Mouse (Mus musculus): ENCODE results near the gene Igf1r.

Igf1r gene

GRCm38 (mm10) chr7:68080122-68080845, 127.7 kb downstream of the Igf1r start:
- DNase-seq (ENCODE audit: low spot score in 2 of 2): no peak

GRCm38 (mm10) chr7:68085338-68085737, 132.7 kb downstream of the Igf1r start:
- peak in 1 of 2 experiments; percentile 48 for DNase-seq (ENCODE audit: low spot score in 2 of 2)

- DNase-seq (ENCODE audit: low spot score in 2 of 2): no peak
Measured at GRCm38 (mm10) chr7:68085870-68086341, 133.3 kb downstream of the Igf1r start.

DNA sequence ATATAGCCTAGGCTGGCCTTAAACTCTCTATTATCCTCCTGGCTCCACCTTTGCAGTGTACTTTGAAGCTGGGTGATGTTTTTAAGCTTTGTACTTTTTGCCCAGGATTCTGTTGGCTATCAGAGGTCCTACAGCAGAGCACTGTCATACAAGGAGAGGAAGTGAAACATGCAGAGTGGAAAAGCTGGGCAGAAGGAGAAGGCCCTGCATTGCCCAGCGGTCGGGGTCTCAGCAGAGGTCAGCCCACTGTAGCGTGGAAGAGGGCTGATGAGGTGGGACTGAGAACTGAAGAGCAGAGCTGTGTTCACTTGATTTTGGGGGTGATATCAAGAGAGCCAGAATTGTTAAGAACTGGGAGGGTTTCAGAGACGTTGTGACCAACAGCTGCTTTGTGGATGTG, 134.9 kb downstream of the Igf1r start:
- DNase-seq (ENCODE audit: low spot score in 2 of 2): no peak

DNA sequence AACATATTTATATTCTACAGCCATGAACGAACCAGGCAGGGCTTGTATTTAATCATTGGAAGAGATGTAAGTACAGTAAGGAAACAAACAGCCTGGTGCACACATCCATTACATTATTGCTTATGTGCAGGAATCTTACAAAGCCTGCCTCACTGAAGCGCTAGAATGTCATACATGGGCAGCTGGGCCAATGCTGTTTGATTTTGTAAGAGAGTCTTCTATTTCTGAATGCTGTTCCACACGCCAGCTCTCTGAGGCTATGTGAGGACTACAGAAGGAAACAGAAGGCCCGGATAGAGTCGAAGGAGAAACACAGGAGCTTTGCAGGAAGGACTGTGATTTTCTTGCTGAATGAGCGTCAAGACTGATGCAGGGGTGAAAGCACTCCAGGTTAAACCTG, 136.2 kb downstream of the Igf1r start:
- DNase-seq (ENCODE audit: low spot score in 2 of 2): peak in 1 of 2 experiments; percentile 75

DNA sequence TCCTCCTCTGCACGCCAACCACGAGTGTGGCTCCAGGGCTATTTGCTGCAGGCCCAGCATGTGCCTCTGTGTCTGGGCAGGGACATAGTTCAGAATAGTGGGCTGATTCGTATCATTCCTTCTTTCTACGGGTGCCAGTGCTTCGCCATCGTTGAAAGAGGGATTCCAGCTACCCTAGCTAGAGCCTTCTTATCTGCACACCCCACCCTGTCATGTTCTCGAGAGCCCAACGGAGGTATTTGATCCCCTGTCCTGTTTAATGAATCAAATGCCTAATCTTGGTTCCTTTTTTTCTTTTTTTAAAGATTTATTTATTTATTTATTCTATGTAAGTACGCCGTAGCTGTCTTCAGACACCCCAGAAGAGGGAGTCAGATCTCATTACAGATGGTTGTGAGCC, 137.1 kb downstream of the Igf1r start:
- DNase-seq (ENCODE audit: low spot score in 2 of 2): no peak

- DNase-seq (ENCODE audit: low spot score in 2 of 2): peak in 1 of 2 experiments; percentile 45
Measured at GRCm38 (mm10) chr7:68090576-68090975, 137.9 kb downstream of the Igf1r start.

GRCm38 (mm10) chr7:68092304-68092978, 139.8 kb downstream of the Igf1r start:
- no peak for DNase-seq (ENCODE audit: low spot score in 2 of 2)

DNA sequence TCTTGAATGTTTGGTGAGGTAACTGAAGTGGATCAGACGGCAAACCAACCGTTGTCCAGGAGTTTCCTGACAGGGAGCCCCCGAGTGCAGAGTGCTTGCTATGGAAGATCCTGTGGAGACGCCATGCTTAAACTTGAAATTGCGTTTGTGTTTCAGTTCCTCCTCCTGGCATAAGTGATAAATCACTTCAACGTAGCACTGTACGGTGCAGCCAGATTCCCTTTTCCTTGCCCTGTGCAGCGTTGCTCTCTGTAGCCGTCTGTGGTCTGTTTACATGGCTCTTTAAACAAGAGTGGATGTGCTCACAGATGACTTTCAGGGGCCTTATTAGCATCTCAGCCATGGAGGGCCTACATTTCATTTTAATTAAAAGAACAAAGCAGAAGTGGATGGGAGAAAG, 141.2 kb downstream of the Igf1r start:
- DNase-seq (ENCODE audit: low spot score in 2 of 2): no peak

DNA sequence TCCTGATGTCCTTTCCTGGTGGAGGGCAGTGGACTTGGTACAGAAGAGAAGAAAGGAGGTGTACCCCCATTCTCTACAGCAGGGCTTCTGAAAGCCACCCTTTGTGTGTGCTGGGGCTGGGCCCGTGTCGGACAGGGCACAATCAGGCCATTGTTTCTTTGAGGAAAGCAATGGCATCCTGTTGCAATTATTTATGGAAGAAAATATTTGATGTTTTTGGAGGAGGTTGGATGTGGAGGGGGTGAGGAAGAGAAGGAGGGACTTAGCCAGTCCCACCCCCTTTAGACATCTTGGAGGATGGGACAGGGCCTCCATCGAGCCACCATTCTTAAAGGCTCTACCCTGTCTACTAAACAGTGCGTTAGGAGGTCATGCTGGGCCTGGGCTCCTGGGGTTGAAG, 142.9 kb downstream of the Igf1r start:
- DNase-seq (ENCODE audit: low spot score in 2 of 2): no peak

DNA sequence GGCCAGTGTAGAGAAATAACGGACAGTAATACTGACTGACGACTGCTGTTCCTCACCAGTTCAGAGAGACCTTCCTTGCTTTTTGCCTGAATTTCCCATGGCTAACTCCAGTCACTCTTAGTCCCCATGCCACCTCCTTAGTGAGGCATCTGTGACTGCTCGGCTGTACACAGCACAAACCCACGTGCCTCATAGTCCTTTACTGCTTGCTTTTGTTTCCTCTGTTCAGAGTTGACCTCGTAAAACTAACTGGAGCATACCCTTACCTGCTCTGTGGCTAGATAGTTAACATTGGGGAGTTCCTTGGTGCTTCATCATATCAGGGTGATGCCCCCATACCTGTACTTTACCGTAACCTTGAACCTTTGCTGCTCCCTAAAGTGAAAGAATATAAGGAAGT, 143.8 kb downstream of the Igf1r start:
- no peak for DNase-seq (ENCODE audit: low spot score in 2 of 2)

DNA sequence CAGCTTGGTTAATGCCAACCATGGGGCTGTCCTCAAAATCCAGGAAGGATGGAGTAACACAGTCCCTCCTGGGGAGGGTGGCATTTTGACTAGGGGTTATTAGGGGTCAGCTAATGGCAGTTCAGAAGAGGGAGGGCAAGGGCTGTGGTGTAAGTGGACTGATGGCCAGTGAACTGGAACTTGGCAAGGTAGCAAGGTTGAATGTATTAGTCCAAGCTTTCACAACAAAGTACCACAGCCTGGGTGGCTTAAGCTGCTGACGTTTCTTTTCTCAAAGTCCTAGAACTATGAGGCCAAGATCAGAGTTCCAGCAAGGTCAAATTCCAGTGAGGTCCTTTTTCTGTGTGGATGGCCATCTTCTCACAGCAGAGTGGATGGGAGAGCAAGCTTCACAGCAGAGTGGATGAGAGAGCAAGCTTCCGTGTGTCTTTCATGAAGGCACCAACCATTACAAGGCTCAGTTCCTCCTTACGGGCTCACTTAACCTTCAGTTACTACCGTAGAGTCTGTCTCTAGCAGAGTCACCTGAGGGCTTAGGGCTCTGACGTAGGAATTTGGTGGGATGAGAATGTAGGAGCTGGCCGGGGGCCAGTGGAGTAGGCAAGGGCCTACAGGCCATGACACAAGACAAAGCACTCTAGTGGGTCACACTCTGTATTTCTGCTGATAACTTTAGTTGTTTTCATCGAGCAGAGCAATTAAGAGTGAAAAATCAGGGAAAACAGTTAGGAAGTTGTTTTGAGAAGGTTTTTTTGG, 144.6 kb downstream of the Igf1r start:
- DNase-seq (ENCODE audit: low spot score in 2 of 2): no peak

DNA sequence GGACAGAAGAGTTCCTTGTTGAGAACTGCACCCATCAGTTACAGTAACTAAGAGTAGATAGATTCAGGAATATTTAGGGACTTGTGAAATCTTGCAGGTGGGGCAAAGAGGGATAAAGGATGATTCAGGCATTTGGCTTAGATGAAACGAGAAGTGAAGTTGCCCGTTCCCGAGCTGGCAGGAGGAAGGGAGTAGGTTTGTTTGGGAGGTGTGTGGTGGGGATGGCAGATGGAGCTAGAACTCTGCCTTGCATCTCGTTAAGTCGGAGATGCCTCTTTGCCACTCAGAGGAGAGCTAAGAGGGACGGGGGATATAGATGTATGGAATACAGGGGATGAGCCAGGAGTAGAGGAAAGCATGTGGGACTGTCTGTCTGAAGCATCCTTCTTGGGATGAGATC, 145.5 kb downstream of the Igf1r start:
- DNase-seq (ENCODE audit: low spot score in 2 of 2): peak; percentile 45 to 78

DNA sequence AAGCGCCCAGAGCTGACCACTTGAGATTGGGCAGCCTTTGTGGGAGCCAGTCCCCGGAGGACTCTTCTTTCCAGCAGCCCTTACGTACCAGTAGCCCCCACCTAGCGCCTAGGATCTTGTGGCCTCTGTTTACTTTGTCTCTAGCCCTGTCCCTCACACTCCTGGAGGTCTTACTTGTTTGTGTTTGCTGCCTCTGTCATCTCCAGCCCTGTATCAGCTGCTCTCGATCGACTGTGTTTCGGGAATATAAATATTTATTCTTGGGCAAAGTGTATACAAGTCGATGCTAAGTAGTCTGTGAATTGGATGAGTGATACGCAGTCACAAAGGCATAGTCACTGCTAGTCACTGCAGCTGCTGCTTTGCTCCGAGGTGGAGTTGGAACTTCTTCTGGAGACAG, 147.8 kb downstream of the Igf1r start:
- no peak for DNase-seq (ENCODE audit: low spot score in 2 of 2)

- peak; percentile 26 to 65 for DNase-seq (ENCODE audit: low spot score in 2 of 2)
Measured at GRCm38 (mm10) chr7:68102456-68103177, 150.0 kb downstream of the Igf1r start.

DNA sequence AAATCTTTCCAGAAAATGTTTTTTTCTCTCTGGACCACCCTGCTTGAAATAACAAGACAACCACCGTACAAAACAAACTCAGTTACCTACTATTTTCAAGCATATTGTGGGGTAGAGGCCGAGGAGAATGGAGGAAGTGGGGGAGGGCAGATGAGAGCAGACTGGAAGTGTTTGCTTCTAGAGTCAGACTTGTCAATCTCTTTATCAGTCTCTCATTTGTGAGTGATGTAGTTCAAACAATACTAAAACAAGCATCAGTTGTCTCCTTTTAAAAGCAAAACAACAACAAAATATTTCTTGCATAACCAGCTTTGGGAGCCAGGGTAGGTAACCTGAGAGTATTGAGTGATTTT, 150.5 kb downstream of the Igf1r start:
- no peak for DNase-seq (ENCODE audit: low spot score in 2 of 2)

DNA sequence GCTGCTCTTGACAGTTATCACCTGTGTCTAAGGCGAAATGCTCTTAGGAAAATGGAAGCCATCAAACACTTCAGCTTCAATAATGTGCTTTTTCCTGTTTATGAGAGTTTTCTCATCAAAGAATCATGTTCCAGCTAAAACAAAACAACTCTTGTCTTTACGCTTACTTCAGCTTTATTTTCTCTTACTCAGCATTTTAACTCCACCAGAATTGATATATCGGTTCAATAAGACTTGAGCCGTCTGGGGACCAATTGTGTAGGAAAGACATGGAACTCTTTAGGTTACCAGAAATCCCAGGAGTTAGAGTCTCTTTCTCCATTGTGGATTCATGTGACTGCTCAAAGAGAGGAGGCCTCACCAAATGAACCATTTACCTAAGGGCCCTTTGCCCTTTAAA, 158.9 kb downstream of the Igf1r start:
- no peak for DNase-seq (ENCODE audit: low spot score in 2 of 2)

- no peak for DNase-seq (ENCODE audit: low spot score in 2 of 2)
Measured at GRCm38 (mm10) chr7:68112582-68112981, 160.0 kb downstream of the Igf1r start.

- no peak for DNase-seq (ENCODE audit: low spot score in 2 of 2)
Measured at GRCm38 (mm10) chr7:68114364-68114763, 161.7 kb downstream of the Igf1r start.

GRCm38 (mm10) chr7:68114983-68115715, 162.5 kb downstream of the Igf1r start:
- DNase-seq (ENCODE audit: low spot score in 2 of 2): no peak

DNA sequence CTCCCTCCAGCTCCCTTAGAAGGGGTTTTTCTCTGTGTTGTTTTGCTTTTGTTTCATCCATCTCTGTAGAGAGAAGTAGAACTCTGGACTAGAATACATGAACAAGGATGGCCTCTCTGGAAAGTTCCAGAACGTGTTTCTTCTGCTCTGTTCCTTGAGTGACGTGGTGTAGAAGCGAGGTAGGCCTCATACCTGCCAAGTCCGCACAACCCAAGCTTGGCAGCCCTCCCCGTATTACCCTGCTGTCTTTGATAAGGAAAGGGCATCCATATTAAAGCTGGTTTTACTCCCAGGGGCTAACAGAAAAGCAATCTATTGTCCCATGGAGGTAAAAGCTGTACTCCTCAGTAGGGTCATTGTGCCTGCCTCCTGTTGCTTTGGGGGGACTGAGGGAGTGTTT, 164.9 kb downstream of the Igf1r start:
- no peak for DNase-seq (ENCODE audit: low spot score in 2 of 2)
